ENCODE assay signal across 15 mouse cellular contexts in the genomic region with DNA sequence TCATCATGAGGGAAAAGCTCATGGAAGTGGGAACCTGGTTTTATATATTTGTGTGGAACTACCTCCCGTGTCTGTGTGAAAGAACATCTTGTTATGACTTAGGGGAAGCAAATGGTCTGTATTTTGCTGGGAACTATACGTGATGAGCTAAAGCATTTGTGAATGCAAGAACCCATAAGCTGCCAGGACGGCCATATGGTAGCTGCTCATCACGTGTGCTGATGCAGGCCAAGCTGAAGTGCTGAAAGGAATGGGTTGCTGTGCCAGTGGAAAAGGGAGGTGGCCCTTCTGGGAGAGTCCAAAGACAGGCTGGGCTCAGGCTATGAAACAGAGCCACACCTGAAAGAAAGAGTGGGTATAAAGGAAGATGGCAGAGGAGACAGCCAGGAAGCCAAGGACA.
DNase-seq lines count a peak whose midpoint lies in the region; ATAC-seq and TF ChIP-seq lines count a peak whose summit lies in the region.
"Had no signal": no experiment of that assay in that cellular context is flagged by ENCODE, and none has a peak within 500 bp of the region (broad histone marks: within the 10 kb centered on the region; RNA-seq: fewer than 3 reads in every experiment).

No protein-coding gene starts in this region.

- no peak overlapping the region for H3K4me2 ChIP-seq in forebrain, postnatal 0 days (ENCODE audit: low read depth)
- H3K4me2 ChIP-seq in forebrain, embryonic 11.5 days (ENCODE audit: low read depth, low read length, severe bottlenecking): no peak overlapping the region
- H3K4me2 ChIP-seq: heart, embryonic 13.5 days; limb, embryonic 15.5 days; lung, embryonic 14.5 days had no signal

- DNase-seq in forebrain, postnatal 0 days: peak; percentile 32
- no peak for DNase-seq in forebrain, embryonic 11.5 days (ENCODE audit: low spot score)
- DNase-seq in frontal cortex, postnatal 14 days (ENCODE audit: low spot score in 2 of 2): peak; percentile 8 to 16
- DNase-seq in left cerebral cortex, postnatal 14 days (ENCODE audit: low spot score in 2 of 2): peak; percentile 23 to 49
- no peak for DNase-seq in lung, postnatal 10 days
- DNase-seq in gastrocnemius, postnatal 4 days (ENCODE audit: low spot score in 2 of 2): no peak
- no peak for DNase-seq in neural tube, embryonic 10.5 days (ENCODE audit: extremely low spot score, low spot score)
- DNase-seq: gastrocnemius, postnatal 14 days; kidney, postnatal 4 days; lung, embryonic 14.5 days; thymus, postnatal 14 days had no signal

- no peaks in the 10 kb centered on the region for H3K9me3 ChIP-seq in forebrain, postnatal 0 days (ENCODE audit: low read length)
- H3K9me3 ChIP-seq in forebrain, embryonic 11.5 days (ENCODE audit: control insufficient read depth, low read length): no peaks in the 10 kb centered on the region
- H3K9me3 ChIP-seq: heart, embryonic 13.5 days; hindbrain, embryonic 10.5 days; limb, embryonic 15.5 days had no signal

- intact Hi-C loops in left cerebral cortex, postnatal 14 days (cut with DNase I): no loop called here

- no peak for TF ChIP-seq CTCF in forebrain, postnatal 0 days (IDR thresholded peaks at IDR 0.05; ENCODE audit: low read depth)

- H3K4me1 ChIP-seq in forebrain, postnatal 0 days (ENCODE audit: insufficient read depth): no peaks in the 10 kb centered on the region
- H3K4me1 ChIP-seq in forebrain, embryonic 11.5 days (replicated peaks; ENCODE audit: control insufficient read depth, insufficient read depth, low read length): no peaks in the 10 kb centered on the region
- H3K4me1 ChIP-seq: heart, embryonic 13.5 days; hindbrain, embryonic 10.5 days; limb, embryonic 15.5 days had no signal

- ATAC-seq in forebrain, postnatal 0 days: peak; percentile 62
- ATAC-seq in forebrain, embryonic 11.5 days (replicated peaks; ENCODE audit: low FRiP score): no peak
- ATAC-seq: intestine, postnatal 0 days had no signal

- H3K36me3 ChIP-seq in forebrain, postnatal 0 days (ENCODE audit: insufficient read depth): no peaks in the 10 kb centered on the region
- no peaks in the 10 kb centered on the region for H3K36me3 ChIP-seq in forebrain, embryonic 11.5 days (ENCODE audit: control insufficient read depth, insufficient read depth, low read length)
- H3K36me3 ChIP-seq: heart, embryonic 13.5 days; hindbrain, embryonic 10.5 days; limb, embryonic 15.5 days had no signal

- H3K9ac ChIP-seq in forebrain, postnatal 0 days: no peak overlapping the region
- H3K9ac ChIP-seq in forebrain, embryonic 11.5 days (ENCODE audit: low read length): no peak overlapping the region
- H3K9ac ChIP-seq: heart, embryonic 13.5 days; limb, embryonic 15.5 days; lung, embryonic 14.5 days had no signal

- no peak overlapping the region for H3K4me3 ChIP-seq in forebrain, postnatal 0 days (ENCODE audit: low read depth, low read length)
- H3K4me3 ChIP-seq in forebrain, embryonic 11.5 days (ENCODE audit: low read depth, low read length): no peak overlapping the region
- H3K4me3 ChIP-seq: heart, embryonic 13.5 days; hindbrain, embryonic 10.5 days; limb, embryonic 15.5 days had no signal

- 60% methylated on average over 4 of the region's 4 CpGs for WGBS in forebrain, postnatal 0 days
- WGBS in forebrain, embryonic 11.5 days: 85% methylated on average over 4 of the region's 4 CpGs

- H3K27ac ChIP-seq in forebrain, postnatal 0 days (ENCODE audit: low read depth, low read length): no peak overlapping the region
- no peak overlapping the region for H3K27ac ChIP-seq in forebrain, embryonic 11.5 days (ENCODE audit: low read depth, low read length)
- H3K27ac ChIP-seq: heart, embryonic 13.5 days; hindbrain, embryonic 10.5 days; limb, embryonic 15.5 days had no signal

- H3K27me3 ChIP-seq in forebrain, postnatal 0 days (ENCODE audit: insufficient read depth, low read length): no peaks in the 10 kb centered on the region
- H3K27me3 ChIP-seq in forebrain, embryonic 11.5 days (ENCODE audit: control insufficient read depth, insufficient read depth, low read length): no peaks in the 10 kb centered on the region
- H3K27me3 ChIP-seq: heart, embryonic 13.5 days; limb, embryonic 15.5 days had no signal

Comparison
In these comparisons a context has a peak if more than half of its experiments do, and no peak if none do; other contexts are left out.
1. DNase-seq: peak in forebrain, postnatal 0 days (single experiment), frontal cortex, postnatal 14 days (2 of 2) and left cerebral cortex, postnatal 14 days (2 of 2); none in forebrain, embryonic 11.5 days (single experiment), lung, postnatal 10 days (single experiment), gastrocnemius, postnatal 4 days (0 of 2) and neural tube, embryonic 10.5 days (single experiment).